Mouse (Mus musculus) forebrain, embryonic 14.5 days (tissue): Measurements from ENCODE around the gene Hs6st1. TPM values are rescaled to one million over a fixed set of nuclear protein-coding genes. Genes with fewer than 3 reads are reported as not detected.

Experiments
- ATAC-seq: fragments of 200-750 bp; cut with Nextera tagmentation; 2 replicates; pipeline ENCODE4 v1.8.0; 2017; ENCODE audit warnings: mild to moderate bottlenecking, moderate library complexity
- DNase-seq: peaks from one replicate; pipeline ENCODE4 v3.0.0-alpha.2; 2015; ENCODE audit warnings: low spot score
- H3K27ac ChIP-seq: fragments of 300-500 bp; sonication (generic); 2 replicates; pipeline ENCODE4 v1.5.1; 2014; ENCODE audit warnings: low read depth, mild to moderate bottlenecking, control low read depth, low read length, moderate library complexity
- H3K27me3 ChIP-seq: fragments of 300-500 bp; sonication (generic); replicated peaks from 2 replicates; pipeline ENCODE4 v1.6.1; 2014; ENCODE audit warnings: low read length, control low read depth, mixed read lengths; ENCODE audit not compliant: control insufficient read depth, insufficient read depth
- H3K36me3 ChIP-seq: fragments of 300-500 bp; sonication (generic); 2 replicates; pipeline ENCODE4 v1.6.1; 2014; ENCODE audit warnings: low read length, control low read depth; ENCODE audit not compliant: control insufficient read depth, insufficient read depth
- H3K4me1 ChIP-seq: fragments of 300-500 bp; sonication (generic); 2 replicates; pipeline ENCODE4 v1.6.1; 2014; ENCODE audit warnings: antibody characterized with exemption, low read length, control low read depth; ENCODE audit not compliant: control insufficient read depth, insufficient read depth
- H3K4me2 ChIP-seq: fragments of 300-500 bp; sonication (generic); 2 replicates; pipeline ENCODE4 v1.6.1; 2014; ENCODE audit warnings: mild to moderate bottlenecking, control low read depth, low read length
- H3K4me3 ChIP-seq: fragments of 300-500 bp; sonication (generic); 2 replicates; pipeline ENCODE4 v1.5.1; 2014; ENCODE audit warnings: low read depth, low read length, control low read depth
- H3K9ac ChIP-seq: fragments of 300-500 bp; sonication (generic); 2 replicates; pipeline ENCODE4 v1.6.1; 2014; ENCODE audit warnings: mild to moderate bottlenecking, low read length, control low read depth, moderate library complexity
- H3K9me3 ChIP-seq: fragments of 300-500 bp; sonication (generic); replicated peaks from 2 replicates; pipeline ENCODE4 v1.6.1; 2016; ENCODE audit warnings: low read length, control low read depth, mixed read lengths; ENCODE audit not compliant: control insufficient read depth
- WGBS: fragments of 180-500 bp; shearing (Covaris S2); extraction: QIAGEN DNeasy Blood & Tissue Kit; methylation state at CpG from one replicate; pipeline ENCODE4 v1.1.7; 2014; 5-methylcytosine and 5-hydroxymethylcytosine counted together
- polyA plus RNA-seq: library from polyadenylated mRNA; unstranded; fragments of >200 nt; fragmentation: Nextera tagmentation; extraction: Ambion mirVana; gene quantifications from 2 replicates; pipeline ENCODE4 v1.2.1, GENCODE M21; 2014

Gene Hs6st1
- polyA plus RNA-seq, 1 experiment from 2014 or later, result 10.6 TPM

- no peaks in the 10 kb centered on the region for H3K27me3 ChIP-seq
- DNase-seq (no peak), ATAC-seq (no peak)
- no peak overlapping the region for H3K4me3 ChIP-seq
- no peak overlapping the region for H3K9ac ChIP-seq
- no peak overlapping the region for H3K4me2 ChIP-seq
- 89% methylated on average over 4 of the region's 4 CpGs for WGBS
- H3K4me1 ChIP-seq, result peaks cover 4% of the 10 kb centered on the region; the same call in 1 of the 2 replicates
- no peak overlapping the region for H3K27ac ChIP-seq
- peaks cover 23% of the 10 kb centered on the region for H3K36me3 ChIP-seq
- H3K9me3 ChIP-seq, result no peaks in the 10 kb centered on the region
Measured at GRCm38 (mm10) chr1:36098432-36098831, 30.2 kb downstream of the Hs6st1 start.

- no peaks in the 10 kb centered on the region for H3K27me3 ChIP-seq
- H3K9me3 ChIP-seq, result no peaks in the 10 kb centered on the region
- peaks cover 30% of the 10 kb centered on the region for H3K36me3 ChIP-seq
- 96% methylated on average over 3 of the region's 3 CpGs for WGBS
- ATAC-seq (no peak), DNase-seq (no peak)
- H3K27ac ChIP-seq, result no peak overlapping the region
- H3K9ac ChIP-seq, result no peak overlapping the region
- H3K4me3 ChIP-seq, result no peak overlapping the region
- H3K4me2 ChIP-seq, result no peak overlapping the region
- H3K4me1 ChIP-seq, result peaks cover 4% of the 10 kb centered on the region; the same call in 1 of the 2 replicates
Measured at GRCm38 (mm10) chr1:36100371-36100770, 32.2 kb downstream of the Hs6st1 start.

GRCm38 (mm10) chr1:36105917-36106706, 37.9 kb downstream of the Hs6st1 start:
- no peak overlapping the region for H3K27ac ChIP-seq
- peaks cover 36% of the 10 kb centered on the region for H3K36me3 ChIP-seq
- no peak overlapping the region for H3K4me3 ChIP-seq
- DNase-seq, result no peak
- no peaks in the 10 kb centered on the region for H3K4me1 ChIP-seq
- WGBS, result 87% methylated on average over 11 of the region's 11 CpGs
- ATAC-seq, result no peak
- H3K9ac ChIP-seq, result no peak overlapping the region
- H3K9me3 ChIP-seq, result no peaks in the 10 kb centered on the region
- H3K4me2 ChIP-seq, result no peak overlapping the region
- no peaks in the 10 kb centered on the region for H3K27me3 ChIP-seq

GRCm38 (mm10) chr1:36109987-36110386, 41.8 kb downstream of the Hs6st1 start:
- Histone ChIP-seq H3K27me3 (no peaks in the 10 kb centered on the region), H3K9ac (no peak overlapping the region), H3K9me3 (no peaks in the 10 kb centered on the region), H3K36me3 (peaks cover 19% of the 10 kb centered on the region; the same call in 1 of the 2 replicates), H3K4me2 (no peak overlapping the region), H3K27ac (no peak overlapping the region), H3K4me3 (no peak overlapping the region), H3K4me1 (no peaks in the 10 kb centered on the region)
- WGBS, result 87% methylated on average over 4 of the region's 4 CpGs
- no peak for ATAC-seq
- no peak for DNase-seq

- WGBS, result 93% methylated on average over 3 of the region's 3 CpGs
- ATAC-seq, result no peak
- DNase-seq, result no peak
- H3K36me3 ChIP-seq, result no peaks in the 10 kb centered on the region
- H3K4me2 ChIP-seq, result no peak overlapping the region
- no peaks in the 10 kb centered on the region for H3K4me1 ChIP-seq
- H3K9me3 ChIP-seq, result no peaks in the 10 kb centered on the region
- H3K27ac ChIP-seq, result no peak overlapping the region
- no peak overlapping the region for H3K4me3 ChIP-seq
- H3K27me3 ChIP-seq, result no peaks in the 10 kb centered on the region
- no peak overlapping the region for H3K9ac ChIP-seq
Measured at GRCm38 (mm10) chr1:36112665-36113064, 44.5 kb downstream of the Hs6st1 start.

DNA sequence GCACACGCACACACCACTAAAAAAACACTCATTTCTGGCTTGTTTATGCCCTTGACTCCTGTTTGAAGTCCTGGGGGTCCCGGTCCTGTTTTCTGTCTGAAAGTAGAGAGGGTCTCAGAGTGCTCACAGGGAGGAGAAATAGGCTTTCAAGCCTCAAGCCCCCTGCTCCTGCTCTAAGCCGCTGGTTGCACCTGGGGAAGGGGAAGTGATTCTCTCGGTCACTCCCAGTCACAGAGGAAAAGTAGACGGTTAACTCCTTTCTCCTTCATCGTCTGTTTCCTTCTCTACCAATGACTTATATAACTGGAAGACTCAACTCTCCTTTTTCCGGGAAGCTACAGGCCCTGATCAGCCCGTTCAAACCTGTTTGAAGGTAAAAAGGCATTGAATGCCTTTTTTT, 45.5 kb downstream of the Hs6st1 start:
- Histone ChIP-seq H3K9ac (no peak overlapping the region), H3K36me3 (no peaks in the 10 kb centered on the region), H3K4me2 (no peak overlapping the region), H3K27ac (no peak overlapping the region), H3K27me3 (no peaks in the 10 kb centered on the region), H3K4me1 (no peaks in the 10 kb centered on the region), H3K4me3 (no peak overlapping the region), H3K9me3 (no peaks in the 10 kb centered on the region)
- DNase-seq (no peak), ATAC-seq (no peak)
- WGBS, result 91% methylated on average over 8 of the region's 8 CpGs

DNA sequence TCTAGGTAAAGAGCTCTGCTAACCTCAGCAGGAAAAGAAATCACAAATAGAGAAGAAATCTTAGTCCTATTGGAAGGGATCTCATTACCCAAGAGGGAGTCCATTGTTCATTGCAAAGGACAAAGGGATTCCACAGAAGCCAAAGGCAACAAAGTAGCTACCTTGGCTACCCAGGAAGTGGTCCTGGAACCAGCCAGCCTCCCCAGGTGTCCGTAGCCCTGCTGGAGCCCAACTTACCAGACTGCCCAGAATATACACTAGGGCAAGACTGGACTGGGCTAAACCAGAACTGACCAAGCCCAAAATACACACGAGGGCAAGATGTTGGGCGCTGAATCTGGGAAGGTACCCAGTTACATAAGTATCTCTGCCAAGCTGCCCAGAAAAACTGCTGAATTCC, 46.6 kb downstream of the Hs6st1 start:
- no peak overlapping the region for H3K9ac ChIP-seq
- no peaks in the 10 kb centered on the region for H3K9me3 ChIP-seq
- H3K4me1 ChIP-seq, result no peaks in the 10 kb centered on the region
- no peaks in the 10 kb centered on the region for H3K27me3 ChIP-seq
- H3K27ac ChIP-seq, result no peak overlapping the region
- no peak overlapping the region for H3K4me3 ChIP-seq
- ATAC-seq, result no peak
- H3K36me3 ChIP-seq, result no peaks in the 10 kb centered on the region
- WGBS, result 85% methylated on average over 3 of the region's 3 CpGs
- no peak overlapping the region for H3K4me2 ChIP-seq
- DNase-seq, result no peak

GRCm38 (mm10) chr1:36116488-36116887, 48.3 kb downstream of the Hs6st1 start:
- Histone ChIP-seq H3K4me2 (no peak overlapping the region), H3K4me1 (no peaks in the 10 kb centered on the region), H3K27me3 (no peaks in the 10 kb centered on the region), H3K9ac (no peak overlapping the region), H3K9me3 (no peaks in the 10 kb centered on the region), H3K4me3 (no peak overlapping the region), H3K36me3 (no peaks in the 10 kb centered on the region), H3K27ac (no peak overlapping the region)
- DNase-seq (no peak), ATAC-seq (no peak)
- 78% methylated on average over 5 of the region's 5 CpGs for WGBS

- Histone ChIP-seq H3K27ac (no peak overlapping the region), H3K9me3 (no peaks in the 10 kb centered on the region), H3K9ac (no peak overlapping the region), H3K4me2 (no peak overlapping the region), H3K4me3 (no peak overlapping the region), H3K36me3 (no peaks in the 10 kb centered on the region), H3K4me1 (no peaks in the 10 kb centered on the region), H3K27me3 (no peaks in the 10 kb centered on the region)
- ATAC-seq (no peak), DNase-seq (no peak)
- 73% methylated on average over 9 of the region's 9 CpGs for WGBS
Measured at GRCm38 (mm10) chr1:36118061-36118685, 50.0 kb downstream of the Hs6st1 start.
